Mouse (Mus musculus): ENCODE results near the gene Pard3. TPM values are rescaled to one million over a fixed set of nuclear protein-coding genes. Genes with fewer than 3 reads are reported as not detected.

The Pard3 gene
- total and polyA plus RNA-seq, 3 experiments: 0.51 to 1.3 (median 0.94) TPM

DNA sequence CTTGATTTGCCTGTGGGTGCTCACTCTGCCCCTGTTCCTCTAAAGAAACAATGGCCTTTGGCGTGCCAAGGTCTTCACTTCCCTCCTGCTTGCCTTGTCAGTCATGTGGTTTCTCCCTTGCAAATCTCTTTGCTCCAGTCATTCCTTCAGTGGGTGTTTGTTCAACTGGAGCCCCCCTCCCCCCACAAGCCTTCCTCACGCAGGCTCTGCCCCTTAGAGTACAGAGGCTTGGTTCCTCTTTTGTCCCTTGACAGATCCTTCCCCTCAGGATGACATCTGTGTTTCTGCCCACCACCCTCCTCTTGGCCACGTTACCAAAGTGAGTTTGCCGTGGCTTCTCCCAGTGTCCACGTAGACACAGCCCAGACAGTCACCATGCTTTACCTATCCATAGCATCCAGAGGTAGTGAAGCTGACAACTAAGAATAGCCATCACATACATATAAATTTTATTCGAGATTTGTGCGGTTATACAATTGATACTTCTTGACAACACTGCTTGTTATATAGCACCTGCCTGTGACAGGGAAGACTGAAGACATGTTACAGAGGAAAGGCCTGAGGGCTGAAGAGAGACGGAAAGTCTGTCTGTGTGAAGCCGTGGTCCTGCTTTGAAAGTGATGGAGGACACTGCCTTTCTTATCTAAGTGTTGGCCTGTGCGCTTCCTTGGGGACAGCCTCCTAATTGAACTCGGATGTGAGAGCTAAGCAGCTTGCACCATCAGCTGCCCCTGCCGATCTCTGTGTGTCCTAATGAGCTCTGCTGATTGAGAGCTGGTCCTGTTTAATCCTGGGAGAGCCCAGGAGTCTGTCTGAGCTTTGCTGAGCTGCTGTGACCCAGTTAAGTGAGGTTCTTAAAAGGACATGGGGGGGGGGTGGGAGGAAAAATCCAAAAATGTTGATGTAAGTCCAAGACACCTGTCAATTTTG, 266.8 kb downstream of the Pard3 start:
- DNase-seq (ENCODE audit: extremely low read depth): peak; percentile 74
- dilution Hi-C loops (cut with MboI; ENCODE audit: extremely low pct_ligation_motif_present, extremely low pct_unique_long_range_greater_than_20kb, low sequenced_read_pairs): no loop called here
- in situ Hi-C loops (cut with MboI; ENCODE audit: low pct_ligation_motif_present, low pct_unique_long_range_greater_than_20kb, low sequenced_read_pairs): no loop called here
- H3K27ac ChIP-seq (ENCODE audit: insufficient read depth, low read depth): no peak overlapping the region
- H3K36me3 ChIP-seq (replicated peaks in 1 of 2; ENCODE audit: control insufficient read depth in 1 of 2, insufficient read depth in 1 of 2, low read length in 1 of 2): no peaks in the 10 kb centered on the region
- H3K9ac ChIP-seq (ENCODE audit: insufficient read depth, low read depth): no peak overlapping the region
- H3K4me2 ChIP-seq (ENCODE audit: insufficient read depth, low read depth, poor library complexity, severe bottlenecking): no peak overlapping the region
- H3K4me1 ChIP-seq (ENCODE audit: control insufficient read depth in 1 of 2, insufficient read depth in 2 of 2): peaks cover 4 to 22% of the 10 kb centered on the region in 2 experiments; a peak in 3 of 4 replicates
- no peaks in the 10 kb centered on the region for H3K79me2 ChIP-seq (replicated peaks; ENCODE audit: control insufficient read depth, extremely low read depth, insufficient read depth, poor library complexity, severe bottlenecking)
- H3K9me3 ChIP-seq (replicated peaks; ENCODE audit: low read length): no peaks in the 10 kb centered on the region
- TF ChIP-seq JUN (IDR thresholded peaks at IDR 0.05; ENCODE audit: insufficient read depth, low read depth, low read length): no peak
- TF ChIP-seq ZMIZ1 (IDR thresholded peaks at IDR 0.05; ENCODE audit: low read depth, low read length): no peak
- no peak for TF ChIP-seq HCFC1 (IDR thresholded peaks at IDR 0.05; ENCODE audit: low read depth, low read length)
- TF ChIP-seq MAX (IDR thresholded peaks at IDR 0.05; ENCODE audit: low read length): no peak
- TF ChIP-seq CHD2 (IDR thresholded peaks at IDR 0.05; ENCODE audit: low read length): peak; percentile 42; the same call in 1 of the 2 replicates
- no peaks in the 10 kb centered on the region for H3K27me3 ChIP-seq (replicated peaks)
- no peak overlapping the region for H3K4me3 ChIP-seq (replicated peaks in 1 of 3; ENCODE audit: low read depth in 2 of 3, low read length in 2 of 3, poor library complexity in 1 of 3)

DNA sequence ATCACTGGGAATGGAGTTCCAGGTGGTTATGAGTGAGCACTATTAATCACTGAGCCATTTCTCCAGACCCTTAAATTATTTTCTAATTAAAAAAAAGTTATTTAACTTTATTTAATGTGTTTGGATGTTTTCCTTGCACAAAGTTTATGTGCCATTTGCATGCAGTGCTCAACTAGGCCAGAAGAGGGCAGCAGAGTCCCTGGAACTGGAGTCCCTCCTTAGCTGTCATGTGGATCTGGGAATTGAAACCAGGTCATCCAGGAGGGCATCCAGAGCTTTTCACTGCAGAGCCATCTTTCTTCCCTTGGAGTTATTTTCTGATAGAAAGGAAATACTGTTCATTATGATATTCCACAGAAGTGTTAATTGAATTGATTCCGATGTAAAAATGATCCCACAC, 268.1 kb downstream of the Pard3 start:
- Histone ChIP-seq H3K4me2 (ENCODE audit: insufficient read depth, low read depth, poor library complexity, severe bottlenecking) (no peak overlapping the region), H3K27me3 (replicated peaks) (no peaks in the 10 kb centered on the region), H3K9me3 (replicated peaks; ENCODE audit: low read length) (no peaks in the 10 kb centered on the region), H3K4me3 (replicated peaks in 1 of 3; ENCODE audit: low read depth in 2 of 3, low read length in 2 of 3, poor library complexity in 1 of 3) (no peak overlapping the region), H3K4me1 (ENCODE audit: control insufficient read depth in 1 of 2, insufficient read depth in 2 of 2) (peaks cover 4 to 22% of the 10 kb centered on the region in 2 experiments; a peak in 3 of 4 replicates), H3K27ac (ENCODE audit: insufficient read depth, low read depth) (no peak overlapping the region), H3K9ac (ENCODE audit: insufficient read depth, low read depth) (no peak overlapping the region), H3K79me2 (replicated peaks; ENCODE audit: control insufficient read depth, extremely low read depth, insufficient read depth, poor library complexity, severe bottlenecking) (no peaks in the 10 kb centered on the region), H3K36me3 (replicated peaks in 1 of 2; ENCODE audit: control insufficient read depth in 1 of 2, insufficient read depth in 1 of 2, low read length in 1 of 2) (no peaks in the 10 kb centered on the region)
- dilution Hi-C loops (cut with MboI; ENCODE audit: extremely low pct_ligation_motif_present, extremely low pct_unique_long_range_greater_than_20kb, low sequenced_read_pairs) (no loop called here), in situ Hi-C loops (cut with MboI; ENCODE audit: low pct_ligation_motif_present, low pct_unique_long_range_greater_than_20kb, low sequenced_read_pairs) (no loop called here)
- peak; percentile 50 for DNase-seq (ENCODE audit: extremely low read depth)
- no peak for TF ChIP-seq POLR2A (IDR thresholded peaks at IDR 0.05; ENCODE audit: low read depth, low read length)
- peak; percentile 77 to 86 for TF ChIP-seq CTCF (conservative IDR thresholded peaks at IDR 0.05 in 1 of 2, IDR thresholded peaks at IDR 0.05 in 1 of 2; ENCODE audit: low read depth in 2 of 2, low read length in 2 of 2)
- TF ChIP-seq SMC3 (IDR thresholded peaks at IDR 0.05; ENCODE audit: low read depth, low read length): peak; percentile 56
- peak; percentile 80 for TF ChIP-seq RAD21 (IDR thresholded peaks at IDR 0.05; ENCODE audit: low read depth, low read length)
- TF ChIP-seq IRF4 (IDR thresholded peaks at IDR 0.05; ENCODE audit: low read depth, low read length): 0 out of 2 replicates have a peak, but pooled peaks have one; percentile 10
- TF ChIP-seq JUN (IDR thresholded peaks at IDR 0.05; ENCODE audit: insufficient read depth, low read depth, low read length): no peak
- TF ChIP-seq ETS1 (conservative IDR thresholded peaks at IDR 0.05; ENCODE audit: low read depth, low read length): no peak

DNA sequence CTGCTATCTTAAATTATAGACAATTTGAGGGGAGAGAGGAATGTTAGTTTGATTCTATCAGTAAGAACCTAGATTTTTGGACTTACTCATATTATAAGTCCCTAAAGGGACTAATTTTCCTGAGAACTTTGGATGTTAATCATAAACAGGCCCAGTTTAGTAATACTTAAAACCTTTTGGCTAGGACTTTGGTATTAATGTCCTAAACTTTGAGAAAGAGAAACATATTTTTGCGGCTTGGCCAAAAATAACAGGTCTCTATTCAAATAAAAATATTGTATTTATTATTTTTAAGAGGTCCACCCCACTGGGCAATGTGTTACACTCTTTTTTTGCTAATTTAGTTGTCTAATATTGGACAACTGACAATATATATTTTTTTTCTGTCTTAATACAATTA, 271.5 kb downstream of the Pard3 start:
- Histone ChIP-seq H3K4me3 (replicated peaks in 1 of 3; ENCODE audit: low read depth in 2 of 3, low read length in 2 of 3, poor library complexity in 1 of 3) (no peak overlapping the region), H3K9ac (ENCODE audit: insufficient read depth, low read depth) (no peak overlapping the region), H3K27me3 (replicated peaks) (no peaks in the 10 kb centered on the region), H3K4me1 (ENCODE audit: control insufficient read depth in 1 of 2, insufficient read depth in 2 of 2) (peaks cover 3 to 8% of the 10 kb centered on the region in 2 experiments; a peak in 3 of 4 replicates), H3K4me2 (ENCODE audit: insufficient read depth, low read depth, poor library complexity, severe bottlenecking) (no peak overlapping the region), H3K27ac (ENCODE audit: insufficient read depth, low read depth) (no peak overlapping the region), H3K36me3 (replicated peaks in 1 of 2; ENCODE audit: control insufficient read depth in 1 of 2, insufficient read depth in 1 of 2, low read length in 1 of 2) (no peaks in the 10 kb centered on the region), H3K79me2 (replicated peaks; ENCODE audit: control insufficient read depth, extremely low read depth, insufficient read depth, poor library complexity, severe bottlenecking) (no peaks in the 10 kb centered on the region), H3K9me3 (replicated peaks; ENCODE audit: low read length) (no peaks in the 10 kb centered on the region)
- in situ Hi-C loops (cut with MboI; ENCODE audit: low pct_ligation_motif_present, low pct_unique_long_range_greater_than_20kb, low sequenced_read_pairs): no loop called here
- dilution Hi-C loops (cut with MboI; ENCODE audit: extremely low pct_ligation_motif_present, extremely low pct_unique_long_range_greater_than_20kb, low sequenced_read_pairs): no loop called here
- TF ChIP-seq USF1 (IDR thresholded peaks at IDR 0.05; ENCODE audit: low read depth, low read length): no peak
- no peak for TF ChIP-seq PAX5 (IDR thresholded peaks at IDR 0.05; ENCODE audit: low read length)
- no peak for TF ChIP-seq EP300 (IDR thresholded peaks at IDR 0.05; ENCODE audit: low read length)
- TF ChIP-seq MEF2A (IDR thresholded peaks at IDR 0.05; ENCODE audit: borderline replicate concordance, low read depth, low read length): no peak
- no peak for TF ChIP-seq POLR2AphosphoS2 (IDR thresholded peaks at IDR 0.05; ENCODE audit: low read depth, low read length)
- TF ChIP-seq MYC (IDR thresholded peaks at IDR 0.05; ENCODE audit: low read depth, low read length): no peak
- TF ChIP-seq NELFE (IDR thresholded peaks at IDR 0.05; ENCODE audit: low read depth, low read length): no peak
- no peak for TF ChIP-seq RAD21 (IDR thresholded peaks at IDR 0.05; ENCODE audit: low read depth, low read length)
- TF ChIP-seq ZMIZ1 (IDR thresholded peaks at IDR 0.05; ENCODE audit: low read depth, low read length): no peak
- no peak for TF ChIP-seq IRF4 (IDR thresholded peaks at IDR 0.05; ENCODE audit: low read depth, low read length)
- TF ChIP-seq ETS1 (conservative IDR thresholded peaks at IDR 0.05; ENCODE audit: low read depth, low read length): no peak
- no peak for TF ChIP-seq MAX (IDR thresholded peaks at IDR 0.05; ENCODE audit: low read length)
- TF ChIP-seq ELF1 (IDR thresholded peaks at IDR 0.05; ENCODE audit: low read depth, low read length): no peak
- no peak for TF ChIP-seq MAFK (IDR thresholded peaks at IDR 0.05; ENCODE audit: insufficient replicate concordance, low read length)
- no peak for TF ChIP-seq ZNF384 (IDR thresholded peaks at IDR 0.05; ENCODE audit: low read depth, low read length)
- TF ChIP-seq TBP (conservative IDR thresholded peaks at IDR 0.05; ENCODE audit: low read depth, low read length): no peak
- TF ChIP-seq JUND (conservative IDR thresholded peaks at IDR 0.05; ENCODE audit: low read depth, low read length): no peak
- DNase-seq (ENCODE audit: extremely low read depth): no peak
